In genomic region chr2:54567186-54567585, GRCm38 (mm10) we compare ENCODE assay signal across 15 mouse cellular contexts.
"Had no signal": no experiment of that assay in that cellular context is flagged by ENCODE, and none has a peak within 500 bp of the region (broad histone marks: within the 10 kb centered on the region; RNA-seq: fewer than 3 reads in every experiment).

No protein-coding gene starts in this region.

- DNase-seq: gastrocnemius, postnatal 14 days; gastrocnemius, postnatal 36 days; heart, adult 11 months; heart, postnatal 10 days; heart, postnatal 4 days; kidney, adult 11 months; kidney, adult 2 months; kidney, adult 9 months; kidney, postnatal 14 days; kidney, postnatal 36 days; layer of hippocampus, adult 9-11 months; layer of hippocampus, postnatal 36 days; liver; liver, embryonic 13.5 days; liver, postnatal 0 days had no signal
